ENCODE assay signal across 24 mouse cellular contexts in genomic region chr9:60898291-60899020, GRCm38 (mm10).
A peak's percentile ranks its signal among the peaks of the same experiment; 100 is the strongest.
DNase-seq lines count a peak whose midpoint lies in the region; ATAC-seq and TF ChIP-seq lines count a peak whose summit lies in the region.
"Had no signal": no experiment of that assay in that cellular context is flagged by ENCODE, and none has a peak within 500 bp of the region (broad histone marks: within the 10 kb centered on the region; RNA-seq: fewer than 3 reads in every experiment).

No protein-coding gene starts in this region.

- ATAC-seq in stomach, embryonic 15.5 days (ENCODE audit: insufficient read depth, low FRiP score, low read depth) = 0 out of 2 replicates have a peak, but pooled peaks have one; percentile 25
- ATAC-seq in stomach, postnatal 0 days (ENCODE audit: low FRiP score, low TSS enrichment) = no peak
- ATAC-seq in cerebellum, adult (ENCODE audit: insufficient number of reproducible peaks, low FRiP score, low TSS enrichment) = no peak
- ATAC-seq: forebrain, embryonic 14.5 days; forebrain, postnatal 0 days; intestine, postnatal 0 days; Patski had no signal

- H3K9ac ChIP-seq in stomach, embryonic 15.5 days = no peak overlapping the region
- no peak overlapping the region for H3K9ac ChIP-seq in stomach, postnatal 0 days (ENCODE audit: low read length)
- H3K9ac ChIP-seq: embryonic facial prominence, embryonic 12.5 days; embryonic facial prominence, embryonic 15.5 days; forebrain, postnatal 0 days; hindbrain, embryonic 12.5 days; hindbrain, embryonic 15.5 days had no signal

- WGBS in stomach, embryonic 15.5 days = 74% methylated on average over 5 of the region's 5 CpGs
- 64% methylated on average over 5 of the region's 5 CpGs for WGBS in stomach, postnatal 0 days

- H3K9me3 ChIP-seq in stomach, embryonic 15.5 days = no peaks in the 10 kb centered on the region
- no peaks in the 10 kb centered on the region for H3K9me3 ChIP-seq in stomach, postnatal 0 days (ENCODE audit: control insufficient read depth, low read length)
- H3K9me3 ChIP-seq: embryonic facial prominence, embryonic 12.5 days; embryonic facial prominence, embryonic 15.5 days; G1E; hindbrain, embryonic 12.5 days; hindbrain, embryonic 15.5 days had no signal

- TF ChIP-seq CTCF in stomach, postnatal 0 days (IDR thresholded peaks at IDR 0.05; ENCODE audit: low read depth) = no peak

- H3K4me2 ChIP-seq in stomach, embryonic 15.5 days = no peak overlapping the region
- no peak overlapping the region for H3K4me2 ChIP-seq in stomach, postnatal 0 days (replicated peaks; ENCODE audit: low read depth)
- H3K4me2 ChIP-seq: embryonic facial prominence, embryonic 12.5 days; embryonic facial prominence, embryonic 15.5 days; heart, embryonic 11.5 days; hindbrain, embryonic 12.5 days; hindbrain, embryonic 15.5 days had no signal

- H3K4me3 ChIP-seq in stomach, embryonic 15.5 days (replicated peaks) = no peak overlapping the region
- no peak overlapping the region for H3K4me3 ChIP-seq in stomach, postnatal 0 days (ENCODE audit: low read depth, low read length)
- H3K4me3 ChIP-seq: embryonic facial prominence, embryonic 12.5 days; embryonic facial prominence, embryonic 15.5 days; hindbrain, embryonic 12.5 days; hindbrain, embryonic 15.5 days had no signal

- no peaks in the 10 kb centered on the region; the same call in 1 of the 2 replicates for H3K27me3 ChIP-seq in stomach, embryonic 15.5 days (replicated peaks)
- no peaks in the 10 kb centered on the region for H3K27me3 ChIP-seq in stomach, postnatal 0 days (ENCODE audit: control insufficient read depth, insufficient read depth, low read length)

- TF ChIP-seq EP300 in stomach, postnatal 0 days (optimal IDR thresholded peaks at IDR 0.05) = no peak

- peaks cover 13% of the 10 kb centered on the region for H3K4me1 ChIP-seq in stomach, embryonic 15.5 days
- peaks cover 14% of the 10 kb centered on the region for H3K4me1 ChIP-seq in stomach, postnatal 0 days (replicated peaks; ENCODE audit: control insufficient read depth, insufficient read depth)

- H3K36me3 ChIP-seq in stomach, embryonic 15.5 days = no peaks in the 10 kb centered on the region
- no peaks in the 10 kb centered on the region for H3K36me3 ChIP-seq in stomach, postnatal 0 days (ENCODE audit: control insufficient read depth, insufficient read depth, low read length)
- H3K36me3 ChIP-seq: embryonic facial prominence, embryonic 12.5 days; embryonic facial prominence, embryonic 15.5 days; G1E; hindbrain, embryonic 12.5 days; hindbrain, embryonic 15.5 days had no signal

- H3K27ac ChIP-seq in stomach, embryonic 15.5 days = no peak overlapping the region
- no peak overlapping the region for H3K27ac ChIP-seq in stomach, postnatal 0 days (replicated peaks)
- H3K27ac ChIP-seq: embryonic facial prominence, embryonic 12.5 days; embryonic facial prominence, embryonic 15.5 days; hindbrain, embryonic 12.5 days; hindbrain, embryonic 15.5 days had no signal

- DNase-seq in adrenal gland, adult 2 months = peak; percentile 83
- DNase-seq in adrenal gland, postnatal 10 days = no peak
- peak; percentile 18 for DNase-seq in gastrocnemius, postnatal 25 days
- no peak for DNase-seq in gastrocnemius, adult 8-10 months (ENCODE audit: low spot score in 2 of 2)
- DNase-seq in stomach, postnatal 0 days (ENCODE audit: low spot score) = no peak
- DNase-seq: adrenal gland, postnatal 25 days; B cell, adult 2 months; cerebellum, adult 11 months; cerebellum, adult 2 months; cerebellum, adult 9-11 months; cerebellum, postnatal 25 days; forebrain, postnatal 0 days; gastrocnemius, postnatal 10 days had no signal

Comparison
In these comparisons a context has a peak if more than half of its experiments do, and no peak if none do; other contexts are left out.
1. DNase-seq: peak in adrenal gland, adult 2 months (single experiment) and gastrocnemius, postnatal 25 days (single experiment); none in adrenal gland, postnatal 10 days (single experiment), gastrocnemius, adult 8-10 months (0 of 2) and stomach, postnatal 0 days (single experiment).